Mouse (Mus musculus): ENCODE results near the gene Fmnl2. TPM values are rescaled to one million over a fixed set of nuclear protein-coding genes. Genes with fewer than 3 reads are reported as not detected.

Fmnl2 gene
- polyA plus RNA-seq, 1 experiment from 2014 or later, result 3.5 TPM

DNA sequence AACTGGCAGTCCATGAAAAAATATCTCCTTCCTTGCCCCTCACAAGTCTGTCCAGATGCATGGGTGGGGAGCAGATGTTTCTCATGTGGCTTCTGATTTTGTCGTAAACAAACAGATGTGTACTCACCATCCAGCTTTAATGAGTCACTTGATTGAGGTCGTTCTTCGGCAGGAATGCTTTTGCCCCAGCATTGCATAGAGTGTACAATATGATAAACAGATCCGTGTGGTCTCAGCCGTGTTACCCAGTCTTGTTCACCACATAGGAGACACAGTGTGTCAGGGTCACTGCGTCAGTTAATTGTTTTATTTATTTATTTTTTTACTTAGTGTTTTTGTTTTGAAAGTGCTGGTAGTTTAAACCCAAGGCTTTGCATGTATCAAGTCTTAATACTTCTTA, 189.4 kb downstream of the Fmnl2 start:
- Histone ChIP-seq H3K27me3 (replicated peaks; ENCODE audit: insufficient read depth, low read length) (no peaks in the 10 kb centered on the region), H3K9me3 (ENCODE audit: low read length) (no peaks in the 10 kb centered on the region), H3K9ac (replicated peaks; ENCODE audit: low read depth) (no peak overlapping the region), H3K4me2 (replicated peaks; ENCODE audit: low read depth, low read length) (no peak overlapping the region), H3K4me3 (ENCODE audit: low read depth, low read length) (no peak overlapping the region), H3K27ac (ENCODE audit: low read length) (no peak overlapping the region), H3K36me3 (ENCODE audit: insufficient read depth, low read length) (no peaks in the 10 kb centered on the region), H3K4me1 (ENCODE audit: insufficient read depth, low read depth, low read length) (no peaks in the 10 kb centered on the region)
- 53% methylated on average over 6 of the region's 6 CpGs for WGBS
- no peak for TF ChIP-seq CTCF (IDR thresholded peaks at IDR 0.05)
- no peak for TF ChIP-seq EP300 (IDR thresholded peaks at IDR 0.05)
- DNase-seq (ENCODE audit: low spot score) (peak; percentile 22), ATAC-seq (peak; percentile 30; the same call in 1 of the 2 replicates)

- ATAC-seq, result no peak
- H3K4me2 ChIP-seq (replicated peaks; ENCODE audit: low read depth, low read length), result no peak overlapping the region
- H3K9me3 ChIP-seq (ENCODE audit: low read length), result no peaks in the 10 kb centered on the region
- WGBS, result 97% methylated on average over 1 of the region's 1 CpGs
- H3K36me3 ChIP-seq (ENCODE audit: insufficient read depth, low read length), result no peaks in the 10 kb centered on the region
- H3K4me3 ChIP-seq (ENCODE audit: low read depth, low read length), result no peak overlapping the region
- no peak overlapping the region for H3K9ac ChIP-seq (replicated peaks; ENCODE audit: low read depth)
- no peaks in the 10 kb centered on the region for H3K4me1 ChIP-seq (ENCODE audit: insufficient read depth, low read depth, low read length)
- H3K27me3 ChIP-seq (replicated peaks; ENCODE audit: insufficient read depth, low read length), result no peaks in the 10 kb centered on the region
- no peak overlapping the region for H3K27ac ChIP-seq (ENCODE audit: low read length)
- TF ChIP-seq CTCF (IDR thresholded peaks at IDR 0.05) (no peak), EP300 (IDR thresholded peaks at IDR 0.05) (no peak)
- DNase-seq (ENCODE audit: low spot score), result no peak
Observed at GRCm38 (mm10) chr2:53047749-53048387, 190.2 kb downstream of the Fmnl2 start.

DNA sequence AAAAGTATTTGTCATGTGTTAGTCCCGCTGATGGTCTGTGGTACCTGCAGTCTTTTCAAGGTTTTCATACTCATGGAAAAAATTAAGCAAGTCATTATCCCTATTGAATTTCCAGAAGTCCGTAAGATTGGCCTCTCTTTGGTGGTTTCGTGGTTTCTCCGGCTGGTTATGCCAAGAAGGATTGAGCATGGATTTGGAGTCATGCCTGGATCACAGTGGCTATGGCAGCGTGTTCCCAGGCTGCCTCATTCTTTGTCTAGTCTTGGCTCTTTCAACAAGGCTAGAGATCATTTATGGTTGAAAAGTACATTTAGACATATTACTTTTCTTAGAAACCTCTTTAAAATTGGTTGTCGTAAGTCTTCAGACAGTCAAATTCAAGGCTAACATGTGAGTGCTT, 192.7 kb downstream of the Fmnl2 start:
- Histone ChIP-seq H3K4me3 (ENCODE audit: low read depth, low read length) (no peak overlapping the region), H3K36me3 (ENCODE audit: insufficient read depth, low read length) (no peaks in the 10 kb centered on the region), H3K9ac (replicated peaks; ENCODE audit: low read depth) (no peak overlapping the region), H3K4me2 (replicated peaks; ENCODE audit: low read depth, low read length) (no peak overlapping the region), H3K27ac (ENCODE audit: low read length) (no peak overlapping the region), H3K9me3 (ENCODE audit: low read length) (no peaks in the 10 kb centered on the region), H3K4me1 (ENCODE audit: insufficient read depth, low read depth, low read length) (no peaks in the 10 kb centered on the region), H3K27me3 (replicated peaks; ENCODE audit: insufficient read depth, low read length) (no peaks in the 10 kb centered on the region)
- ATAC-seq (no peak), DNase-seq (ENCODE audit: low spot score) (no peak)
- 94% methylated on average over 6 of the region's 6 CpGs for WGBS
- no peak for TF ChIP-seq CTCF (IDR thresholded peaks at IDR 0.05)
- no peak for TF ChIP-seq EP300 (IDR thresholded peaks at IDR 0.05)

GRCm38 (mm10) chr2:53051502-53051901, 193.8 kb downstream of the Fmnl2 start:
- H3K4me3 ChIP-seq (ENCODE audit: low read depth, low read length), result no peak overlapping the region
- H3K4me2 ChIP-seq (replicated peaks; ENCODE audit: low read depth, low read length), result no peak overlapping the region
- ATAC-seq (no peak), DNase-seq (ENCODE audit: low spot score) (no peak)
- H3K9ac ChIP-seq (replicated peaks; ENCODE audit: low read depth), result no peak overlapping the region
- 76% methylated on average over 8 of the region's 8 CpGs for WGBS
- TF ChIP-seq CTCF (IDR thresholded peaks at IDR 0.05), result no peak
- no peak for TF ChIP-seq EP300 (IDR thresholded peaks at IDR 0.05)
- H3K27ac ChIP-seq (ENCODE audit: low read length), result no peak overlapping the region
- H3K27me3 ChIP-seq (replicated peaks; ENCODE audit: insufficient read depth, low read length), result no peaks in the 10 kb centered on the region
- no peaks in the 10 kb centered on the region for H3K9me3 ChIP-seq (ENCODE audit: low read length)
- H3K4me1 ChIP-seq (ENCODE audit: insufficient read depth, low read depth, low read length), result no peaks in the 10 kb centered on the region
- H3K36me3 ChIP-seq (ENCODE audit: insufficient read depth, low read length), result no peaks in the 10 kb centered on the region

DNA sequence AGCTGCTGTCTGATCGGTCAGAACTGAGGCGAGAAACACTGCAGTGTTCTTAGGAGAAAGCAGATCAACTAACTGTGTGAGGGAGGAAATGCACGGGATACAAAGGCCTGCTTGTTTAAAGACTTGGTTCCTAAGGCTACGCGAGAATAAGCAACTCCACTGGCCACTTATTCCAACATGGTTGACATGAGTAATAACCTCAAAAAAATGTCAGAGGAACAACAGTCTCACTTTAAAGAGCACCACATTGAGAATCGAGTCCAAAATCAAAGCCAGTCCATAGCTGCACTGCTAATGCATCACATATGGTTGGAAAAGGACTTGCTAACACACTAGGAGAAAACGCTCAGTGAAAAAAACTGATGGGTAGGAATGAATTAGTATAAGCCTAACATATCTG, 196.1 kb downstream of the Fmnl2 start:
- H3K36me3 ChIP-seq (ENCODE audit: insufficient read depth, low read length), result no peaks in the 10 kb centered on the region
- no peak overlapping the region for H3K4me2 ChIP-seq (replicated peaks; ENCODE audit: low read depth, low read length)
- TF ChIP-seq CTCF (IDR thresholded peaks at IDR 0.05) (no peak), EP300 (IDR thresholded peaks at IDR 0.05) (no peak)
- H3K9me3 ChIP-seq (ENCODE audit: low read length), result no peaks in the 10 kb centered on the region
- H3K9ac ChIP-seq (replicated peaks; ENCODE audit: low read depth), result no peak overlapping the region
- ATAC-seq (no peak), DNase-seq (ENCODE audit: low spot score) (peak; percentile 10)
- no peak overlapping the region for H3K27ac ChIP-seq (ENCODE audit: low read length)
- no peak overlapping the region for H3K4me3 ChIP-seq (ENCODE audit: low read depth, low read length)
- no peaks in the 10 kb centered on the region for H3K27me3 ChIP-seq (replicated peaks; ENCODE audit: insufficient read depth, low read length)
- no peaks in the 10 kb centered on the region for H3K4me1 ChIP-seq (ENCODE audit: insufficient read depth, low read depth, low read length)
- WGBS, result 58% methylated on average over 7 of the region's 7 CpGs

- no peaks in the 10 kb centered on the region for H3K9me3 ChIP-seq (ENCODE audit: low read length)
- DNase-seq (ENCODE audit: low spot score) (no peak), ATAC-seq (no peak)
- no peak overlapping the region for H3K27ac ChIP-seq (ENCODE audit: low read length)
- WGBS, result 81% methylated on average over 6 of the region's 6 CpGs
- TF ChIP-seq EP300 (IDR thresholded peaks at IDR 0.05), result no peak
- TF ChIP-seq CTCF (IDR thresholded peaks at IDR 0.05), result no peak
- H3K27me3 ChIP-seq (replicated peaks; ENCODE audit: insufficient read depth, low read length), result no peaks in the 10 kb centered on the region
- no peak overlapping the region for H3K4me2 ChIP-seq (replicated peaks; ENCODE audit: low read depth, low read length)
- no peak overlapping the region for H3K9ac ChIP-seq (replicated peaks; ENCODE audit: low read depth)
- no peaks in the 10 kb centered on the region for H3K36me3 ChIP-seq (ENCODE audit: insufficient read depth, low read length)
- H3K4me1 ChIP-seq (ENCODE audit: insufficient read depth, low read depth, low read length), result no peaks in the 10 kb centered on the region
- no peak overlapping the region for H3K4me3 ChIP-seq (ENCODE audit: low read depth, low read length)
Observed at GRCm38 (mm10) chr2:53056556-53056955, 198.9 kb downstream of the Fmnl2 start.

DNA sequence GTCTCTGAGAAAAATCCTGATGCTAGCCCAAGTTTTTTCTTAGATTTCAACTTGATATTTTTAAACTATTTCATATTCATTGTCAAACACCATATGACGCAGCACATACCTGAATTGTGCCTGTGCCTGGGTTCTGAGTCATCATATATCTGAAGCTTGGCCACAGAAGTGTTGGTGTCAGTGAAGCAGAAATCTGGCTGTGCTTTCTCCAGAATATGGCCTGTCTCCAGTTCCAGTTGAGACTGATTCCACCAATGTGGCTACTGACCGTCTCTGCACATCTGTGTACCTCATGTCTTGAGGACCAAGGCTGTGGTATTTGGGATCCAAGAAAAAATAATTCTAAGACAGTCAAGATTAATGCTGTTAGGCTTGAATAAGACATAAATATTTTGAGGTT, 199.6 kb downstream of the Fmnl2 start:
- WGBS, result 75% methylated on average over 2 of the region's 2 CpGs
- Histone ChIP-seq H3K27ac (ENCODE audit: low read length) (no peak overlapping the region), H3K9me3 (ENCODE audit: low read length) (no peaks in the 10 kb centered on the region), H3K4me2 (replicated peaks; ENCODE audit: low read depth, low read length) (no peak overlapping the region), H3K4me3 (ENCODE audit: low read depth, low read length) (no peak overlapping the region), H3K27me3 (replicated peaks; ENCODE audit: insufficient read depth, low read length) (no peaks in the 10 kb centered on the region), H3K9ac (replicated peaks; ENCODE audit: low read depth) (no peak overlapping the region), H3K4me1 (ENCODE audit: insufficient read depth, low read depth, low read length) (no peaks in the 10 kb centered on the region), H3K36me3 (ENCODE audit: insufficient read depth, low read length) (no peaks in the 10 kb centered on the region)
- no peak for DNase-seq (ENCODE audit: low spot score)
- TF ChIP-seq CTCF (IDR thresholded peaks at IDR 0.05) (no peak), EP300 (IDR thresholded peaks at IDR 0.05) (no peak)
- no peak for ATAC-seq
